8 mouse cellular contexts compared by ENCODE assay signal in genomic region chr3:138558529-138558928, GRCm38 (mm10). TPM values are rescaled to one million over a fixed set of nuclear protein-coding genes. Genes with fewer than 3 reads are reported as not detected.
DNase-seq lines count a peak whose midpoint lies in the region; ATAC-seq and TF ChIP-seq lines count a peak whose summit lies in the region.

No protein-coding gene starts in this region.

- no peaks in the 10 kb centered on the region for H3K9me3 ChIP-seq in heart, embryonic 11.5 days (replicated peaks; ENCODE audit: control insufficient read depth, low read length)

- TF ChIP-seq CTCF in thymus, adult 2 months (IDR thresholded peaks at IDR 0.05; ENCODE audit: borderline replicate concordance, control insufficient read depth, extremely low read depth, insufficient read depth, low read length, poor library complexity), result no peak

- no peak for TF ChIP-seq POLR2A in thymus, adult 2 months (IDR thresholded peaks at IDR 0.05; ENCODE audit: control insufficient read depth, extremely low read depth, insufficient read depth, low read length, poor library complexity)

- H3K4me3 ChIP-seq in heart, embryonic 11.5 days (ENCODE audit: low read depth, low read length), result no peak overlapping the region
- H3K4me3 ChIP-seq in thymus, adult 2 months (ENCODE audit: control insufficient read depth, insufficient read depth, low read length), result no peak overlapping the region

- H3K9ac ChIP-seq in heart, embryonic 11.5 days (ENCODE audit: low read depth, low read length), result no peak overlapping the region

- no peak overlapping the region for H3K27ac ChIP-seq in heart, embryonic 11.5 days (ENCODE audit: low read depth, low read length)
- H3K27ac ChIP-seq in thymus, adult 2 months (ENCODE audit: control insufficient read depth, insufficient read depth, low read length), result no peak overlapping the region

- DNase-seq in heart, adult 11 months, result peak; percentile 83
- DNase-seq in thymus, postnatal 4 days, result peak; percentile 20
- DNase-seq in thymus, adult 2 months, result no peak
- DNase-seq in kidney, postnatal 10 days, result peak; percentile 29
- DNase-seq in testis, postnatal 10 days (ENCODE audit: low spot score), result peak; percentile 46
- DNase-seq in gastrocnemius, postnatal 10 days, result no peak

- 0 out of 2 replicates have a peak, but pooled peaks cover 3% of the 10 kb centered on the region for H3K36me3 ChIP-seq in heart, embryonic 11.5 days (ENCODE audit: control insufficient read depth, insufficient read depth, low read length)
- H3K36me3 ChIP-seq in thymus, adult 2 months (ENCODE audit: control insufficient read depth, insufficient read depth, low read length), result peaks cover 21% of the 10 kb centered on the region

- ATAC-seq in heart, embryonic 11.5 days (replicated peaks; ENCODE audit: insufficient number of reproducible peaks, low FRiP score, low TSS enrichment), result no peak
- no peak for ATAC-seq in cerebellum, adult (ENCODE audit: insufficient number of reproducible peaks, low FRiP score, low TSS enrichment)

- no peaks in the 10 kb centered on the region for H3K27me3 ChIP-seq in heart, embryonic 11.5 days (ENCODE audit: control insufficient read depth, insufficient read depth, low read length)
- no peaks in the 10 kb centered on the region for H3K27me3 ChIP-seq in thymus, adult 2 months (ENCODE audit: control insufficient read depth, insufficient read depth, low read length)

- H3K4me1 ChIP-seq in heart, embryonic 11.5 days (ENCODE audit: control insufficient read depth, insufficient read depth, low read length), result 0 out of 2 replicates have a peak, but pooled peaks cover 3% of the 10 kb centered on the region
- H3K4me1 ChIP-seq in thymus, adult 2 months (replicated peaks; ENCODE audit: control insufficient read depth, insufficient read depth, low read length), result no peaks in the 10 kb centered on the region

- 75% methylated on average over 4 of the region's 4 CpGs for WGBS in heart, embryonic 11.5 days (ENCODE audit: insufficient replicate concordance)
- WGBS in thymus, adult 2 months, result 59% methylated on average over 4 of the region's 4 CpGs

- H3K4me2 ChIP-seq in heart, embryonic 11.5 days, result no peak overlapping the region

RNA-seq across cellular contexts. Expression of gene Eif4e, which starts 32.5 kb away (rescaled TPM):
- polyA plus RNA-seq in heart, embryonic 11.5 days (2014; fragmentation: Nextera tagmentation; extraction: Ambion mirVana), result 323 and 330 TPM in 2 replicates
- 20.1 and 25.1 TPM in 2 replicates for polyA plus RNA-seq in thymus, adult 2 months (2012; rRNA removed)
- 100 to 1,000 TPM; 125 to 129 TPM for total RNA-seq in gastrocnemius, postnatal 10 days (2021)

Comparison
In these comparisons a context has a peak if more than half of its experiments do, and no peak if none do; other contexts are left out.
1. DNase-seq: peak in heart, adult 11 months (single experiment), thymus, postnatal 4 days (single experiment), kidney, postnatal 10 days (single experiment) and testis, postnatal 10 days (single experiment); none in thymus, adult 2 months (single experiment) and gastrocnemius, postnatal 10 days (single experiment).
2. RNA of gene Eif4e, which starts 32.5 kb away (polyA plus RNA-seq): 323 to 330 TPM in heart, embryonic 11.5 days; 20.1 to 25.1 TPM in thymus, adult 2 months; every median in the first group is over 10 times any median in the second.